Mouse (Mus musculus) left cerebral cortex, postnatal 4 days (tissue): ENCODE results near the gene Scn4a. TPM values are rescaled to one million over a fixed set of nuclear protein-coding genes. Genes with fewer than 3 reads are reported as not detected.

ENCODE experiments used
- DNase-seq: peaks from one replicate; pipeline ENCODE4 v3.0.0-alpha.2; 2022
- intact Hi-C: fragments of 180-260 bp; cut with DNase I; formaldehyde crosslinking; loops from one replicate; pipeline ENCODE4 v1.15.1; 2025
- total RNA-seq, 2 experiments: library from RNA; stranded (reverse); gene quantifications; 2 replicates each; pipeline ENCODE4 v1.2.3; 2021

The Scn4a gene
- total RNA-seq, 2 experiments from 2014 or later = not detected

DNA sequence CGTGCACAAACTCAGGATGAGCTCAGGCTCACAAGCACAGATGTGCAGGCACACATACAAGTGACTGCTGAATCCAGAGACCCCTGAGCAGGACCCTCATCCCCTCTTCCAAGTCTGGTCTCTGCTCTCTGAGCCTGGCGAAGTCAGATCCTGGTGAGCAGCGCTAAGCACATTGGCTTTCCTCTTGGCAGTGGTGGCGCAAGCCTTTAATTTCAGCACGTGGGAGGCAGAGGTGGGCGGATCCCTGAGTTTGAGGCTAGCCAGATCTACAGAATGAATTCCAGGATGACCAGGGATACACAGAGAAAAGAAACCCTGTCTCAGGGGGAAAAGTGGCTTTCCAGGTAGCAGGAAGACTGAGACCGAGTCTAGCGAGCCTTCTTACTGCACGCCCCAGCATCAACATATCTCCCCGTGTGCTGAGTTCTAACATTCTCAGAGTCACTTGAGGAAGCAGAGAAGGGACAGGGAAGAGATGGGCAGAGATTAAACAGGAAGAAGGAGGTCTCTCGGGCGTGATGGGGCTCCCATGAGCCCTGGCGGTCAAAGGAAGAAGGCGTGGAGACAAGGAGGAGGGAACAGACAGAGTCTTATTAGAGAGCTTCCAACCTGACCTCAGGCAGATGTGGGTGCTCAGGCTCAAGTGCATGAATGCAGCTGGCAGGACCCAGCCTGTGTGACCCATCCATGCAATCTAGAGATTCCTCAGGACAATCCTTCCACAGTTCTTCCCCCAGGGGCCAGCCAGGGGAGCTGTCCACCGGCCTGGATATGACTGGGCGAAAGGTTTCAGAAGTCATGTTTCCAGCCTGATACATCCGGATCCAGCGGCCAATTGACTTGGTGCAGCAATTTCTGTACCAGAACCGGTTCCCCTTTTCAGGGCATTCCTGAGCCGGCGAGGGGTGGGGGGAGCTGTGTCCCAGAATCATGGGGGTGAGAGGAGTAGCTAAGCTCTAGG, 34.4 kb downstream of the Scn4a start:
- DNase-seq = no peak
- intact Hi-C loops = no loop called here

DNA sequence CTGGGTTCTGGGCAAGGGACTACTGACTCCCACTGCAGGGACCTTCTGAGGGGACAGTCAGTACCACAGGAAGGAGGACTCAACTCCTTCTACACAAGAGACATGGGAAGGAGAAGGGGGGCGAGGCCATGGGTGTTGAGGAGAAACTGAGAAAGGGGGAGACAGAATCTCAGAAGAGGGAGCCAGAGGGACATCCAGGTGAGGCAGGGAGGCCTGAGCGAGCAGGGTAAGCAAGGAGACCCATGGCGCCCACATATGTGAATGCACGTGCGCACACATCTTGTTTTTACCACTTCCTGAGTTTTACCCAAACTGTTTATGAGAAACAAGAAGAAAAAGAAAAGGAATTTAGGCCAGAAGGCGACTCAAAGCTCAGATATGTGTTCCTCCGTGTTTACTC, 35.3 kb downstream of the Scn4a start:
- intact Hi-C loops = no loop called here
- no peak for DNase-seq

DNA sequence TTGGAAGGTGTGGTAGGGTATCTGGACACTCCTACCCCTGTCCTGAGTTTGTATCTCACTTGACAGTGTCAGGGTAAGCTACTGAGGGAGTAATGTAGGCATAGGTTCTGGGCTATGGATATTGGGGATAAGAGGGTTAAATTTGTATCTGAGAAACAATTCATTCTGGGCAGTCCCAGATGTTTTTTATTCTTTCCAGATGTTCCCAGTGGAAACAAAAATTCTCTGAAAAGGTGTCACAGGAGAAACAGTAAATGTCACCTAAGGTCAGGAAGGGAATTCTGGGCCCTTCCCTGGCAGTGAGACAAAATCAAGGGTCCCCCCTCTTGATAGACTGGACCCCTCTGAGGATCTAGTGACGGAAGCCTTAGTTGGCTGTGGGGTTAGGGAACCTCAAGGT, 36.7 kb downstream of the Scn4a start:
- intact Hi-C loops = no loop called here
- DNase-seq = no peak

DNA sequence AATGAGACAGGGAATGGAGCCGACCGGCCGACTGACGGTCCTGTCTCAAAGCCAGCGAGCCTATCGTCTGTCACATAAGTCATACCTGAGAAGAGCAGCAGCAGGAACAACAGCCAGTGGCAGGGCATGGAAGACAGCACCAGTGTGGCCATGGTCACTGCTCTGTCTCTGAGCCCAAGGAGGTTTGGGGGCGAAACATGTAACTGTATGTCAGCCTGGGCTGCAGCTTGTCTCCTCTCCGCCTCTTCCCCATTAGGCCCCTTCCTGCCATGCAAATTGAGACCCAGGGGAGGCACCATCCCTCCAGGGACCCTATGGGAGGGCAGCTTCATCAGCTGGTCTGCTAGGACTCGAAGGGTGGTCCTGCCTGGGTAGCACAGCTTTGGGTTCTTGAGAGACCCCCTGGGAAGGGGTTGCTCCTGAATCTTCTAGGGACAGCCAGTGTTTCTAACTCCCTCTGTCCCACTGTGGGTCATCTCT, 38.7 kb downstream of the Scn4a start, which contains the start of gene Cd79b:
Cd79b (minus strand) TSS at position 430 of the 480 bp plus-strand sequence.
- intact Hi-C loops = no loop called here
- no peak for DNase-seq

DNA sequence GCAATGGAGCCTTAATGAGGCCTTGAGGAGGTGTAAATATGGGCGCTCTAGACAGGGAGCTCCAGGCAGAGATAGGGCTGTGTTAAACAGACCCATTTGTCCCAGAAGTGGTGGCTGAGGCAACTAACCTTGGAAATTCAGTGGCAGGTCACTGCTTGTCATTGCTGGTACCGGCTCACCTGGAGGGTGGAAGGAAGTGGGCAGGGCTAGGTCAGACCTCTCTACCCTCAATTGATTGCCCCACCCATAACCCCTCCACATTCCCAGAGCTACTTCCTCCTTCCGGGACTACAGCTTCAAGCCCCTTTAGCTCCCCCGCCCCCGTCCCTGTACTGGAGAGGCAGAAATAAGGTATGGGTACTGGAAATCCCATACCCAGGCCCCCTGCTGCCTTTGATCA, 39.6 kb downstream of the Scn4a start:
- DNase-seq = no peak
- intact Hi-C loops = no loop called here

DNA sequence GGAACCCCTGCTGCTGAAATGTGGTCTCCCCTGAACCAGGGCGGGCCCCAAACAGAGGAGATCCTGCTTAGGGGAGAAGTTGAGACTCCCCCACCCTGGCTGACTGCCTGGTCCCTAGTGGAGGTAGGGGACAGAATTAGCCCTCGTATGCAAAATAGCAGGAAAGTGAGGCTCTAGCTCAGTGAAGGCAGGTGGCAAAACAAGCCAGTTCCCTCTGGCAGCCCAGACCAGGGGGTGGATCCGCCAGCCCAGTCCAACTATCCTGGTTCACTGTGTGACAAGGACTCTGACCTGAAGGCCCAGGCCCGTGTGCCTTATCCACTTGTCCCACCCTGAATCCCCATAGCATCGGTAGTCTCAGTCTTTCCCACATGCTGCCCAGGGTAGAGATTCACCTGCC, 43.0 kb downstream of the Scn4a start:
- DNase-seq = no peak
- intact Hi-C loops = no loop called here

DNA sequence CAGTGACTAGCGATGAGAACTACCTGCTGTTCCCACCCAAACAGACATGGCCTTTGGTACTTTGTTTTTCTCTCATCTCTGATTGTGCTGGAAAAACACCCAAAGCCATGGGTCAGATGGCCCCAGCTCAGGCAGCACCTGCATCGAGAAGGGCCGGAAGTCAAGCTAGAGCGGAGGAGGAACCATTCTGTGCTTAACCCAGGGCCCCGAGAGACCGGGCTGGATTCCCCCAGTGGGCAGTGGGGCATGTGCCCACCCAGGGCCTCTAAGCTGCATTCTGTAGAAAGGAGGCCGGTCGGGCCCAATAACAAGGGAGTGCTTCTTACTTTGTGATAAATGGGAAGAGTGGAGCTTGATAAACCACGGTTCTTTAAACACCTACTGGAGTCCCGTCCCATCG, 44.9 kb downstream of the Scn4a start:
- no peak for DNase-seq
- intact Hi-C loops = no loop called here

DNA sequence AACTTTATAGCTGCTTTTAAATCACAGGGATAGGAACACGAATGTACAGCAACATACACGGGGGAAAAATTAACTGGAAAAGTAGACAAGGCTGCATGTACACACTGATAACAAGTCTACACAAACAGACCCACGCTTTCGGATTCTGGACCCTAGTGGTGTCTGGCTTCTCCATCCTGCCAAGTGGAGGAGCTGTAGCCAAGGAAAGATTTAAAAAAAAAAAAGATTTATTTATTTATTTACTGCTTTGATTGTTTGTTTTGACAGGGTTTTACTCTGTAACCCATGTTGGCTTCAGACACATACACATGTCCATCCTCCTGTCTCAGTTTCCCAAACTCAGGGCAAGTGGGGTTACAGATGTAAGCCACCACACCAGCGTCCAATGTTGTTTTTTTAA, 45.7 kb downstream of the Scn4a start:
- intact Hi-C loops = no loop called here
- DNase-seq = no peak

DNA sequence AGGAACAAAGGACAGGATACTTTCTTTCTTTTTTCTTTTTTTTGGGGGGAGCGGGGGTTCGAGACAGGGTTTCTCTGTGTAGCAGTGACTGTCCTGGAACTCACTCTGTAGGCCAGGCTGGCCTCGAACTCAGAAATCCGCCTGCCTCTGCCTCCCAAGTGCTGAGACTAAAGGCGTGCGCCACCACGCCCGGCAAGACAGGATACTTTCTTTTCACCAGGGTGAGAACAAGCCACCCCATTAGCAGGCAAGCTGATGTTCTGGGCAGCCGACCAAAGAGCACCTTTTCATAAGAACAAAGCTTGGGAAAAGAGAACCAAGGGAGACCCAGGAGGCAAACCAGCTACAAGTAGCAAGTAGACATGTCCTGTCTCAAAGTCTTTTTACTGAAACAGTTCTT, 46.3 kb downstream of the Scn4a start:
- intact Hi-C loops = no loop called here

DNA sequence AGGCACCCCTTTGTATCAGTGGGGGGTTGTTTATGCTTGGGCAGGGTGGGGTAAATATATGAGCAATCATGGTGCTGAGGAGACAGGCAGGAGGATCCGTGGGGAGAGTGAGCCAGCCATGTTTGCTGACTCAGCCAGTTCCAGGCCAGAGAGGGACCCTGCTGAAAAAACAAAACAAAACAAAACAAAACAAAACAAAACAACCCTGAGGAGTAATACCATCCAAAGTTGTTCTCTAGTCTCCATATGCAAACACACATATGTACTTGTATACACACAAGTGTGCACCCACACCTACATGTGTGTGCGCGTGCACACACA, 47.1 kb downstream of the Scn4a start:
- DNase-seq = no peak
- intact Hi-C loops = no loop called here

More for the DNA sequence above, 46.3 kb downstream of the Scn4a start:
- no peak for DNase-seq

DNA sequence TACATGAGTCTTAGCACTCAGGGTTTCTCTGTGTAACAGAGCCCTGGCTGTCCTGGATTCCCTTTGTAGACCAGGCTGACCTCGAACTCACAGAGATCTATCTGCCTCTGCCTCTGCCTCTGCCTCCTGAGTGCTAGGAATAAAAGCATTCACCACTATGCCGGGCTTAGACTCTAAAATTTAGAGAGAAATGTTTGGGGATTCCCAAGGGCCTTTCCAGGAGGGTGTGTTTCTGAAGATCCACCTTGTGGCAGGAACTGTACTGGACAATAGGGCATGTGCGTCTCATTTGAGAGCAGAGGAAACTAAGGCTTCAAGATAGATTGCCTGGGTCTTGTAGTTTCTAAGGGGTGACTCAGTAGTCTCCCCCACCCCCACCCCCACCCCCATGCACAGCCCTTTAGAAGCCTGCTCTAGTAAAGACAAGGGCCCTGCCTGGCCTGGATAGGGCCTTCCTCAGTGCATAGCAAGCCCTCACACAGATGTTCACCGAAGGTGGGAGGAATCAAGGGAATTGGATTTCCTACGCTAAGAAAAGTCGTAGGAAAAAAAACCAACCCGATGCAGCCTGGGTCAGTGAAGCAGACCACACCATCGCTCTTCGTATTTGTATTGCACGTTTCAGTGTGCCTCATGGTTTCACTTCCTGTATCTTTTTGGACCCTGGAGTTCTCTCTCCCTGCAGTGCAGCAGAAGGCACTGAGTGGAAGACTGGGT, 47.6 kb downstream of the Scn4a start:
- DNase-seq = no peak
- intact Hi-C loops = no loop called here

DNA sequence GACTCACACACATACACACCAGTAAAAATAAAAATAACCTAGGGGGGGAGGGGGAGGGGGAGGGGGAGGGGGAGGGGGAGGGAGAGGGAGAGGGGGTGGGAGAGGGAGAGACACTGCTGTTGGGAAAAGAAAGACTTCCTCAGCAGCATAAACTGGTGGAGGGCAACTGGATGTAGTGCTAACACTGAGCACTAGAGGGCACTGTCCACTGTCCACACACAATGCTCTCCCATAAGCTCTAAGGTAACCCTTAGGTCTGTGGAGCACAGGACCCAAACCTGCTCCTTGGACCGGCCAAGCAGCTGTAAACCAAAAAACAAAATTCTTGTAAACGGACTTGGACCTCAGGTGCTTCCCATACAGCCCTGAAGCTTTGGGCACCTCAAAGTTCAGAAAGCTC, 50.5 kb downstream of the Scn4a start:
- DNase-seq = peak; percentile 60
- intact Hi-C loops = no loop called here

DNA sequence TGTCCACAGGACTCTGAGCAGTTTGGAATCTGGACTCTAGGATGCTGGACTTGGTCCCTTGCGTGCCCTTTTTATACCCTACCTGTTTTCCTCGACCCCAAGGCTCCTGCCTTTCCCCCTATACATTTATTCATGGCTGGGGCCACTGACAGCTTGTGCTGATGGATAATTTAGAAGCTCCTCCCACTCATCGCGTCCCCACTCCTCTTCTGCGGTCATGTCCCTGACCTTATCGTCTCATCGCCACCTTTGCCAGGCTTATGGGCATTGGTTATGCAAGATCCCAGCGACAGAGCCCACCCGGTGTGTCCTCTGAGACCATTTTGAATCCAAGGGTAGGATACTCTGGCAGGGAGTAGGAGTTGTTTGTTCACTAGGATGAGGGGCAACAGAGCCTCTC, 51.3 kb downstream of the Scn4a start, which contains the start of gene Gh:
Gh (minus strand) TSS at position 101 of the 400 bp plus-strand sequence.
- intact Hi-C loops = no loop called here
- no peak for DNase-seq

DNA sequence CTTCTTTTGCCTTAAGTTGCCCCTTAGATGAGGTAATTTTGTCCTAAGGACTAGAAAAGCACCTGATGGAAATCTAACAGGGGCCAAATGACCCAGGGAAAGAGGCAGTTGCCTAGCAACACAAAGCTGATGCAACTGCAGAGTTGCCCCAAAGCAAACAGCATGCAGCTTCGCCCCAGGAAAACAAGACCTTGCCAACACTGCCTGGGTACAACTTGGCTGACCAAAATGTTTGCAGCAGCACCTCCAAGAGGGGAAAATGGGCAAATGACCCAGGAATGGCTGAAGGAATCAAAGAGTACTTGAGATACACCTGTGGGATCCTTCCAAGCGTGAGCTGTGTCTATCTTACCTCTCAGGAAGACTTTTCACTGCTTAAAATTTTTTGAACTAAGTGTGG, 61.2 kb downstream of the Scn4a start:
- peak; percentile 77 for DNase-seq
- intact Hi-C loops = no loop called here

DNA sequence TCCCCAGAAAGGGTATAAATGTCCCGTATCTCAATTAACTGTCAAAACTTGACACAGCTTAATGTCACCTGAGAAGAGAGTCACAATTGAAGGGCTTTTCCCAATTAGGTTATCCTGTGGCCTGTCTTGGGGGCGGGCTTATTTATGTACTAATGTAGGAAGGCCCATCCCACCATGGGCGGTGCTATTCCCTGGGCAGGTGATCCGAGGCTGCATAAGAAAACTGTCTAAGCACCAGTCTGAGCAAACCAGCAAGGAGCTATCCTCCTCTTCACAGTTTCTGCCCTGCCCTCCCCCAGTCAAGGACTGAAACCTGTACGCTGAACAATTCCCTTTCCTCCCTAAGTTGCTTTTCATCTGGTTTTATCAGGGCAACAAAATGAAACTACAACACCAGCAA, 62.7 kb downstream of the Scn4a start:
- intact Hi-C loops = no loop called here
- DNase-seq = no peak

DNA sequence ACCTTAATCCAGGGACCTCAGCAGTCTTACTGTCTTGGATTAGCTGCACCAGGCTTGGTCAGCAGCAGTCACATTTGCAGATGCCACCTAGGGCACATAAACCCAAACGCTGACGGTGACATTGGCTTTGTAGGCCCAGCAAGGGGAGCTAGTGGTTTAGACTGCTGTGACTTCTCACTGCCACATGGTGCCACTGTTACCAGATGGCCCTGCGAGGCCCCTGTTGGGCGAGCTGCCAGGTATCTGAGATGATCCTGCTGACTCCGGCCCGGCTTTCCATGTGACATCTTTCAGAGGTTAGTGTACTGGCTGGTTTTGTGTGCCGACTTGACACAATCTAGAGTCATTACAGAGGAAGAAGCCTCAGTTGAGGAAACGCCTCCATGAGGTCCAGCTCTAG, 63.7 kb downstream of the Scn4a start:
- intact Hi-C loops = no loop called here
- peak; percentile 93 for DNase-seq

DNA sequence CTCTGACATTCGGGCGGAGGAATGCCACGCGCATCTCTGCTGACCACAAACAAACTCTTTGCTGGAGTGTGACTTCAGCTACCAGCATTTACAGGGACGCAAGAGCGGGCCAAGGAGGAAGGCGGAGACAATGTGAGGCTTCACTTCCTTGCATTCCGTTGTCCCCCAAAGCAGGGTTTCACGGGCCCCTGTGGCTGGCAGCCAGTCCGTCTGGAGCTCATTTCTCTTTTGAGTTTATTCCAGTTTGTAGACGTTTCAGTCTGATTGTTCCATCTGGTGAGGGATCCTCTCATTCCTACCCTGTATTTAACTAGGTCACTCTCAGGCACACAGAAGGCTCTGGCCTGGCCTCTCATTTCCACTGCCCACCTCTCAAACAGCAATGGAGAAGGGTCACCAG, 66.1 kb downstream of the Scn4a start:
- no peak for DNase-seq
- intact Hi-C loops = no loop called here

DNA sequence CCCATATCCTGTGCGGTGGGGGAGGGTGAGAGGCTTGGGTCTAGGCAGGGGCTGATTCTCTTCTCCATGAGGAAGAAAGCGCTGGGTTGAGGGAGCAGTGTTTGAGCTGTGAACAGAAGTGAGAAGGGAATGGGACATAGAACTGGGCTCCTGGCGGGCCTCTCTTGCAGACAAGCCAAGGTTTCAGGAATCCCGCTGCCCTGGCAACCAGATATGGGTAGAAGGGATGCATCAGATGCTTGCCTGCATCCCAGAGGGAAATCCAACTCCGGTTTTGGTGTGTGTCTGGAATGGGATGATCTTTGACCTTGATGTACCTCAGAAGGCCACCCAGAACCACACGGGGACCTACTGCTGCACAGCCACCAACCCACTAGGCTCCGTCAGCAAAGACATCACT, 66.9 kb downstream of the Scn4a start:
- DNase-seq = no peak
- intact Hi-C loops = no loop called here

DNA sequence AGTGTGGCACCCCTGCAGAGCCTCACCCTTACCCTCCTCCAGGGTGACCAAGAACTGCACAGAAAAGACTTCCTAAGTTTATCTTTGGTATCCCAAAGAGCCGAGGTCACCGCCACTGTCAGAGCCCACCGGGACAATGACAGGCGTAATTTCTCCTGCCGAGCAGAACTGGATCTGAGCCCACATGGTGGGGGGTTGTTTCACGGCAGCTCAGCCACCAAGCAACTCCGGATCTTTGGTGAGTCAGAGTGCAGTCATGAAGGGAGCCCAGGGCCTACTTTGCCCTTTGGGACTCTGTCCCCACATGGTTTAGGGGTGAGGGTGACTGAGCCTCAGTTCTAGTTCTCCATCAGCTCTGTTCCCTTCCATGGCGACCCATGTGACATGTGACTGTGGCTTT, 69.0 kb downstream of the Scn4a start:
- no peak for DNase-seq
- intact Hi-C loops = no loop called here

DNA sequence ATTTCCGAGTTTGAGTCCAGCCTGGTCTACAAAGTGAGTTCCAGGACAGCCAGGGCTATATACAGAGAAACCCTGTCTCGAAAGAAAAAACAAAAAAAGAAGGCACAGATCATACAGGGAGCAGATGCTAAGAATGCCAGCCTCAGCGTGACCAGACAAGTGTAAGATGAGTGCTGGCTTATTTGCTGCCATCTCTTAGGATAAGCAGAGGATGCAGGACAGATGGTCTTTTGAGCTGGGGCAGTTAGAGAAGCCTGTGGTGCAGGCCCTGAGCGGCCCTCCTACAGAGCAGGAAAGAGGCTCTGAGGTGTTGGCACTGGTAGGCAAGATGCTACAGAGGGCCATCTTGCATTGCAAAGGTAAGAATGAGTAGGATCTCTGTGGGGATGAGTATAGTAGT, 69.7 kb downstream of the Scn4a start:
- no peak for DNase-seq
- intact Hi-C loops = no loop called here

DNA sequence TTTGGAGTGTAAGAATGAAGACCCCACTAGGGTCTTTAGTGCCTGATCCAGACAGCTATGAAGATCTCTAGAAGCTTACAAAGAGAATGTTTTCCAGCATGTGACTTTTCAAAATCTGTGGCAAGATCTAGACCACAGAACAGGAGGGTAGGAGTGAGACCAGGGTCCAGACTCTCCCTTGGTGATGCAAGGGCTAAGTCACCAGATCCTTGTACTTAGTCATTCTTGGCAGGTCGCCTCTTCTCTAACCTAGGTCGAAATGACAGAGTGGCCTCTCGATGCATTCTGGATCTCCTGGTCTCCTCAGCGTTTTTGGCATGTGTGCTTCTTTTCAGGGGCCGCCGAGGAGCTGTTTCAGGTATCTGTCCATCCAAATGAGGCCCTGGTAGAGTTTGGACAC, 70.6 kb downstream of the Scn4a start:
- DNase-seq = no peak

DNA sequence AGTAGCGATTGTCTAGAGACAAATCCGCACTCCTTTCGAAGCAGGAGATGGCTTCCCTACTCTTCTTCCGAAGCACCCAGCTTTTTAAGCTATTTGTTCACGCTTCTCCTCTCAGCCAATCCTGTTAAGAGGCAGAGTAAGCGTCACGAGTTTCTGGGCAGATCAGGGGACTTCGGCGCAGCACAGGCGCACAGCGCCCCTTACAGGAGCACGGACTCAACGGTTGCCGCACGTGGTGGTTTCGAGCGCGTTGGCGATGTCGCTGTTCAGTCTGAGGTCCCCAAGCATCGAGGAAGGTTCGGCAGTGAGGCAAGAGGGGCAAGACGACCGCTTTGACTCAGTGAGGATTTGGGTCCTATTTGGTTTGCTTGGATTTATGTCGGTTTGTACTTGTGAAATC, 76.6 kb downstream of the Scn4a start, which contains the start of gene Tcam1:
Tcam1 (plus strand) TSS at position 219 of the 400 bp plus-strand sequence.
- intact Hi-C loops = no loop called here
- DNase-seq = peak; percentile 93

More for the DNA sequence above, 70.6 kb downstream of the Scn4a start:
- intact Hi-C loops = no loop called here
